Mouse (Mus musculus): Measurements from ENCODE around the gene C530008M17Rik.

C530008M17Rik gene

DNA sequence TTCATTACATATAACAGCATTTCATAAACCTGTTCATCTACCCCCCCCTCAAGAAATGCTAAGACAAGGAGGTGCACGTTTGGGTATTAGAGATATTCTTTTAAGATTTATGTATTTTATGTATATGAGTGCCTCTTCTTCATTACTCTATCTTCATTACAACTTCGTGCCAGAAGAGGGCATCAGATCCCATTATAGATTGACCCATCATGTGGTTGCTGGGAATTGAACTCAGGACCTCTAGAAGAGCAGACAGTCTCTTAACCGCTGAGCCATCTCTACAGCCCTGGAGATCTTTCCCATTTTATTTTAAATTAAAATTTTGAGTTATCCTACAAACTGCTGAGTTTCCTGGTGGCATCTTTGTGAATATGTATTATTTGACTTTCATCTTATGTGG lies 112.7 kb downstream of the C530008M17Rik start:
- DNase-seq (ENCODE audit: extremely low read depth, insufficient read length, low spot score): no peak

DNA sequence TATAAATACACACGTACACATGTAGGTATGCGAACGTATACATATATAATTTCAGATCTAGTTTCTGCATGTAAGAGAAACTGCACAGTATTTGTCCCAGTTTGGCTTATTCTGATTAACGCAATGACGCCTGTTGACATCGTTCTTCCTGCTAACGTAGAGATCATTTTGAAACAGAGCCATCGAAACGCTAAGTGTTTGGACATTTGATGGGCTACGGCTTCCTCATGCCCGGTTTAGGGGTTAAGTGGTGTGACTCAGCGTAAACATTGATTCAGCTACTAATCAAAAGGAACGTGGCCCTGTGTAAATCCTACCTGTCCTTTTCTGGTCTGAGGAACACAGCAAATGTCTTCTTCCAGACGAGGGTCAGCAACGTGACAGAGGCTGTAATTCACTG lies 113.3 kb downstream of the C530008M17Rik start:
- no peak for DNase-seq (ENCODE audit: extremely low read depth, insufficient read length, low spot score)

DNA sequence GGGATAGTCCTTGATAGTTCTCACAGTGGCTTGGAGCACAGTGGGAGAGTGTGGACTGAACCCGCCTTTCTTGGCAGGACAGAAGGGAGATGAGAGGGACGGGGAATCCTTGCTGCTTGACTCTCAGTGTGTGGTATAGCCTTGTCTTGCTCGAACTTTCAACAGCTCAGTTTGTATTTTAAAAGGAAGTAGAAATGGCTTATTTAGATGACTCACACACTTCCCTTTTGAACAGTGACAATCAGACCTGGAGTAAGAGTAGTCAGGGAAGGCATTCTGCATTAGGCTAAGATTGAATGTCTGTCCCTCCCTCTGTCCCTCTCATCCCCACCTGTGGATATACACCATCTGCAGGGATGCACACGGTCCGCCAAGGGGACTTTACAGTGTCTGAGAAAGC lies 115.1 kb downstream of the C530008M17Rik start:
- no peak for DNase-seq (ENCODE audit: extremely low read depth, insufficient read length, low spot score)

DNA sequence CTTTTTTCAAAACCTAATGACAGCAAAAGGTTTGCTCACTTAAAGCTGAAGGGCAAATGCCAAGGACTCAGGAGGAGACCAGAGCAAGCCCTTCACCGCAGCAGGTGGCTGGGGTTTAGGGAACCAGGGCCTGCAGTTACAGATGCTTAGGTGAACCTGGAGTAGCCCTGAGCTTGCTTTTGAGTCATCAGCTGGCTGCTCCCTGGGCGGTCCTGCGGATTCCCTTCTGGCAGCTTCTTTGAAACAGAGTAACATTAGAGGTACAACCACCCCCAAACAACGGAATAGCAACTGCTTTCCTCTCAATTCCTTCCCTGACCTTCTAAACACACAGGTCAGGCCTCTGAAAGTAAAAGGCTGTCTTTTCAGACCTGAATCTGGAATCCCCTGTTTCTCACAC lies 116.5 kb downstream of the C530008M17Rik start:
- DNase-seq (ENCODE audit: extremely low read depth, insufficient read length, low spot score): no peak

DNA sequence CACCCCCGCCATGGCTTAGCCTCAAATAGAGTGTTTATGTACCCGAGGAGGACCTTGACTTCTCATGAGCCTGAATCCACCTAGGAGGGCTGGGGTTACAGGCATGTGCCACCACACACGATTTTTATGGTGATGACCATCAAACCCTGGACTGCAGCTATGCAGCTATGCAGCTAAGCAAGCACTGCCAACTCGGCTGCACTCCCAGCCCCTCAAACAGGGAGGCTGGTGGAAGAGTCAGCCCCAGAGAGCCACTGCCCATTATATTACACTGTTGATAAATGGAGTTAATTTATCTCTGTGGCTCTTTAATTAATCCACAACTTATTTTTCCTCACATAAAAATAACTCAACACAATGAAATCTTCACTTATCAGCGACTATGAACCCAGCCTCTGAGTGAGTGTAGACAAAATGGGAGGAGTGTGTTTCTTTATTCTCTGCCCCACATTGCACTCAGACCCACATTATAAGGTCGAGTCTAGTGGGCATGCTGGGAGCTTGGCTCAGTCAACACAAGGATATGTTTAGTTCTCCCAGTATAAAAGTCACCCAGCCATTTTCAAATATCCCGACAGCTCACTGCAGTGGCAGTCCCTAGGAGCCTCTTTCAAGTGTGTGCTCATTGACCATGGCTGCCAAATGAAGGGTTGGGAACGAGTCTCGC lies 117.3 kb downstream of the C530008M17Rik start:
- no peak for DNase-seq (ENCODE audit: extremely low read depth, insufficient read length, low spot score)

DNA sequence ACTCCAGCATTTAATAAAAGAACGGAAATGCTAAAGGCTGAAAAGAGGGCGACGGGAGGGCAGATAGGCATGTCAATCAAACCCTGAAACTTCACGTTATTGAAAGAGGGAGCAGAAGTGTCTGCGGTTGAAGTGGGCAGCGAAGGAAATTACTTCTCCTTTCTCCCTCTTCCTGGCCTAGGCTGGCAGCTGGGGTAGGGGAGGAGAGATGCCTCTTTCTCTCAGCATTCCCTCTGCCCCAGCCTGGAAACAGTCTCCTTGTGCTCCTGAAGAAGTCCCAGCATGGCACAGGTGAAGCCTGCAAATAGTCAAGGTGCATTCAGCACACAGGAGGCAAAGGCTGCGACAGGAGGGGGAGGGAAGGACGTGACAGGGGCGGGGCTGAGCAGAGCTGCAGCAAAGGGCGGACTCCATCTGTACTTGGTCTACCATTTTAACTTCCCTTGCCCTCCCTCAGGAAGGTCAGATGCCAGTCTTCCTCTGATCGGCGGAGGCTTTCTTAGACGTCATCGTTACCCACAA lies 122.8 kb downstream of the C530008M17Rik start:
- no peak for DNase-seq (ENCODE audit: extremely low read depth, insufficient read length, low spot score)

DNA sequence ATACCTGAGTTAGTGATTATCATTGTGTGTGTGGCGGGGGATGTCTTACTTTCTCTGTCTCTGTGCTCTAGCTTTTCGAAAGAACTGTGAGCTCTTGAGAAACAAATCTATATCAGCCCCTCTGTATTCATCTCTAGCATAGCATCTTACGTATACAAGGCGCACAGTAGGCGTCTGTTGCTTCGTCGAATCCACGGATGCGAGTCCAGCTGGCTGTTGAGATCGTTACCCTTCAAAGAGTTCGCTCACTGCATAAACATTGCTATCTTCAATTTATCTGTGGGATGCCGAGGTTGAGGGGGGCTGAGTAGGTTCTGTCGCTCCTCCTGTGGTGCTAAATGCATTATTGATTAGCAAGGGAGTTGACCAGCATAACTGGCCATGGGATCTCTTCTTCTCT lies 125.6 kb downstream of the C530008M17Rik start:
- no peak for DNase-seq (ENCODE audit: extremely low read depth, insufficient read length, low spot score)

DNA sequence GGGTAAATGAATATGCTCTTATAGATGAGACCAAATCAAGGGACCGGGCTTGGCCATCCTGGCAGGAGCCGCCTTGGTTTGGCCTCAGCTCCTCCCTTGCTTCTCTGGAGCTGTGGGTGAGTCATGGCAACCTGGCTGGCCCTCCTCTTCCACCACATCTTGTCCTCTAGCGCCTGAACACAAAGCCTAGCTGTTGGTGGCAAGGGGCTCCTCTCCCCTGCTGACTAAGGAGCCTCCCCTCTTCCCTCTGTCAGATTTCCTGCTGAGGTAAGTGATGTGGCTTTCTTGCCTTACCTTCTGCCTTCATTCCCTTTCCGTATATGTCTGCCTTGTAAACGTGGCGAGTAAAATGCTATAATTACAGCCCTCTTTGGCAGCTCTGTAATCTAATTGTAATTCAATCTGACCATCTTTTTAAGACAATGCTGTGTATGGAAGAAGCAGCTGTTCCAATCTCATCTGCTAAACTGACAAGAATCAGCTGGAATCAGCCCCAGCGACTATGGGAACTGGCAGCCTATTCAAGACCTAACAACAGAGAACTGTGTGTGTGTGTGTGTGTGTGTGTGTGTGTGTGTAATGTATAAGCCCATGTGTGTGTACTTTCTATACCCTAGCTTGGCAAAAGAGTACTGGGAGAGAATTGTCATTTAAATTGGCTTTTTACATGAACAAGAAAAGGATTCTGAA lies 126.2 kb downstream of the C530008M17Rik start:
- no peak for DNase-seq (ENCODE audit: extremely low read depth, insufficient read length, low spot score)

DNA sequence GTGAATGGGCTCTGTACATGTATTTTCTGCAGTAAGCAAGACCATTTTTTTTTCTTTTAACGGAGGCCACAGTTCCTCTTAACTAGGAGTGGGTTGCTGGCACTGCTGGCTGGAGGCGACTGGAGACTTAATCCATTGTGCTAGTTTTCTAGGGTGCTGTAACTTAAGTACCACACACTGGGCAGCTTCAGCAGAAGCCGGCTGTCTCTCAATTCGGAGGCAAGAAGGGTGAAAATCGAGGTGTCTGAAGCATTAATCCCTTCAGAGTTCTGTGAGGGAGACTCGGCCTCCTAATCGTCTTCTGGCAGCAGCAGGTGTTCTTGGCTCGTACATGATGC lies 126.8 kb downstream of the C530008M17Rik start:
- no peak for DNase-seq (ENCODE audit: extremely low read depth, insufficient read length, low spot score)

DNA sequence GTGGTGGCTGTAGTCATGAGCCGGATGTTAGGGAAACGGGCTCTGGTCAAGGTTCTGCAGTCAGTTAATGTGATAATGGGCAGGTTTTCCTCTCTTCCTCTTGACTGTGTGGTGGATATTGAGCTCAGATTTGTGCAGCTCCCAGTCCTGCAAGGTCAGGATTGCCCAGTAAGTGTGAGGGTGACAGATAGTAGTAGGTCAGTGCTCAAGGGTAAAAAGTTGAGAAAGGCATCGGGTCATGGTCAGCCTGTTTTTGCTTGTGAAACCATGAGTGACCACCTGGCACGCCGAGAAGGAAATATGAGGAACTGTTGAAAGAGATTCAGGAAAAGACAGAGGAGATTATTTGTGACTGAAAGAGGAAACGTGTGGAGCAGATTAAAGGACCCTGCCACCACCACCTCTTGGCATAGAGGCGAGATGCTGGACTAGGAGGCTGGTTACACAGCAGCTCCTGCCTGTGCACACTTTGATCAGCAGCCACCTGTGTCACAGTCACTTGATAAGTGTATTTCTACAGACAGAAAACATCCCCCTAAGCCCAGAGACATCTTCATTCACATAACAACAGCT lies 127.9 kb downstream of the C530008M17Rik start:
- no peak for DNase-seq (ENCODE audit: extremely low read depth, insufficient read length, low spot score)

DNA sequence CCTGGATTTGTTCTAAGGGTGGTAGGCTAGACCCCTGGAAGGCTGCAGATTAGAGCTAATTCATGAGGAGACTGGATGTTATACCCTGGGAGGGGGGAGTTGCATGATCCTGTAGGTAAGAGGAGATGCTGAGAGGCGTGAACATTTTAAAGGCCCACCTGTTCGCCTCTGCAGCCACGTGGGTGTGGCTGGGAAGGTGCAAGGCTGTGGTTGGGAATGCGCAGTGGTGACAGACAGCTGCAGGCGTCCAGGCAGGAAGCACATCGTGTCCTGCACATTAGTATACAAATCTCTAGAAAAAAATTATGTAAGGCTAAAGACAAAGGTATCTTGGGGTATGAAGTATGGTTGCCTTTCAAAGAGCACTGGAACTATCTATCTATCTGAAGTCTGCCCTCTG lies 128.7 kb downstream of the C530008M17Rik start:
- DNase-seq (ENCODE audit: extremely low read depth, insufficient read length, low spot score): no peak

DNA sequence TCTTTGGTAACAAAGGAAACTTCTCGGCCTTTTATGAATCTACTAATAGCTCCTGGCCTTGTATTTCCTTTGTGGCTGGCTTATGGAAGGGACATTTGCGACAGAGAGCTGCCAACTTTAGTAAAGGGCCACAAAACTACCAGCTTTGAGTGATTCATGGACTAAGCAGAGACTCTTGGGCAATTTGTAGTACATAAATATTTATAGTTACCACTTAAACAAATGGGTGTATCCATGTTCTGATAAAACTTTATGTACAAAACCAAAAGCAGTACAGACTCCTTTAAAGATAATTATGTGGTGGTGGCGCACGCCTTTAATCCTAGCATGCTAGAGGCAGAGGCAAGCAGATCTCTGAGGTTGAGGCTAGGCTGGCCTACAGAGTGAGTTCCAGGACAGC lies 133.6 kb downstream of the C530008M17Rik start:
- no peak for DNase-seq (ENCODE audit: extremely low read depth, insufficient read length, low spot score)

DNA sequence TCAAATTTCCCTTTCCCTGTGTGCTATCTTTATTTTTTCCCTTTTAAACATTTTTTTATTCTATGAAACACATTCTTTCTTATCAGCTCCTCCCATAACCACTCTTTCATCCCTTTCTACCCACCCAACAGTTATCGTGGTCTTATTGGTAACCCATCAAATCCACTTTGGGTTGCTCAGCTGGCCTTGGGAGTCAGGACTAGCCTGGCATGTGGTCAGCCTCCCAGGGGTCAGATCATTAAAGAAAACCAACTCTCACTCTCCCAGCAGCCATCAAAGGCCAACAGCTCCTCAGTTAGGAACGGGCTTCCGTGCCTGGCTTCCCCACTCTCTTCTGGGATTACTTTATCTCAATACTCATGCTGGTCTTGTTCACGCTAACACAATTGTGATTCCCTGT lies 135.0 kb downstream of the C530008M17Rik start:
- DNase-seq (ENCODE audit: extremely low read depth, insufficient read length, low spot score): no peak

DNA sequence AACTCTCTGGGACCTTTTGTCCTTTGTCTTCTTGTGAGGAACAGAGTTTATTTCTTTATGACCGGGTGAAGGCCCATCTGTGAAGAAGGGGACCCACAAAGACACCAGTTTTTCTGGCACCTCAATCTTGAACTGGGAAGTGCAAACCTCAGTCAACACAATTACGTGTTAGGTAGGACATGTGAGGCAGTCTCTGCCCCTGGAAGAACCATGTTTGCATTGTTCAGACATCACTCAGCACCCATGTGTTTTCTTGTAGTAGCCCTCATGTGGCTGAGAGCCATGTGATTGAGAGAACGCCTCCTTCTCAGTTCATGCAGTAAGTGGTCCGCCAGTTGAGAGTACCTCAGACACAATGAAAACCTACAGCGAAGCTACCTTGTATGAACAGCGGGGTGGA lies 136.4 kb downstream of the C530008M17Rik start:
- no peak for DNase-seq (ENCODE audit: extremely low read depth, insufficient read length, low spot score)

DNA sequence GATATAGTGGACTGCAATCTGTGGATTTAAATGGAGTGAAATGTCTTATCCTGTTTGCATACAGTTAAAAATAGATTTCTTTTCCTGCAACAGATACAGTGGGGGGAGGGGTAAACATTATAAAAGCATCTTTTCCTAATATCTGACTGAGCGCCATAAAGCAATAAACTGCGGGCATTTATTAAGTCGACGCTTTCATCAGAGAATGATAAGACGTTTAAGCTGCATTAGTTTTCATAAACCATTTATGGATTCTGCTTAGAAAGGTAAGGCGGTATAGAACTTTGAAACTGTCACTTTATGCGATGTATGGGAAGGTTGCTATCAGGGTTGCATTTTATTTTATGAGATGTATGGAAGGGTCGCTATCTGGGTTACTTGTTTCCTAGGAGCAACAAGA lies 141.7 kb downstream of the C530008M17Rik start:
- DNase-seq (ENCODE audit: extremely low read depth, insufficient read length, low spot score): no peak

DNA sequence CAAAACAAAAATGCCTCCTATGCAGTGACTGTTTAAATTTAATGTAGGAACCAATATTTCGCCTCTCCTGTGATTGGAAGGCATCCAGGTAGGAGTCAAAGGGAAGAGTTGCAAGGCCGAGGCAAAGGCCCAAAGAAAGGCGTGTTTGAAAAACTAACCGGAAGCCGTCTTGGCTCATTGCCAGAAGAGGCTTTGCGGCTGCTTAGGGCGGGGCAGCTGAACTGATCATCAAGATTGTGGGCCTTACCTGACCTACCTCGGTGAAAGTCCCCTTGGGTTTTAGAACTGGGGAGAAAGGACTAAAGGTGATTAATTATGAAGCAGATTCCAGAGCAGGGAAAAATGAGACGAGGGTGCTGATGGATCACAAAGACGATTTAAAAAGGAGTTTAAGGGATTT lies 143.2 kb downstream of the C530008M17Rik start:
- no peak for DNase-seq (ENCODE audit: extremely low read depth, insufficient read length, low spot score)

DNA sequence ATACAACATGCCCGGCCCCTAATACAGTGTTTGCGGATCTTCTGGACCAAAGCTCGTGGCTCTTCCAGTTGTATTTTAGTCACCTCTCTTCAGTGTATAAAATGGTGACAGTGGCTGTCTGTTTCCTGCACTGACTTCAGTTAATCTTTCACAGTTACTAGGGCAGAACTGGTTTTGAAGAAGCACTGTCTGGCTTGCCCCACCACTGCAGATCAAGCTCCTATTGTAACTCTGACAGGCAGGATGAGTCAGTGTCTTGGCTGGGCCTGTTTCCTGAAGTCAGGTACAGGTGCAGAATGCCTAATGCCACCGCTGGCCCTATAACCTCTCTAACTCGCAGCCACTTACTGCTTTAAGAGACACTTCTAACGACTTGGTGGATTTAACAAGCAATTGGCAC lies 152.7 kb downstream of the C530008M17Rik start:
- no peak for DNase-seq (ENCODE audit: extremely low read depth, insufficient read length, low spot score)

DNA sequence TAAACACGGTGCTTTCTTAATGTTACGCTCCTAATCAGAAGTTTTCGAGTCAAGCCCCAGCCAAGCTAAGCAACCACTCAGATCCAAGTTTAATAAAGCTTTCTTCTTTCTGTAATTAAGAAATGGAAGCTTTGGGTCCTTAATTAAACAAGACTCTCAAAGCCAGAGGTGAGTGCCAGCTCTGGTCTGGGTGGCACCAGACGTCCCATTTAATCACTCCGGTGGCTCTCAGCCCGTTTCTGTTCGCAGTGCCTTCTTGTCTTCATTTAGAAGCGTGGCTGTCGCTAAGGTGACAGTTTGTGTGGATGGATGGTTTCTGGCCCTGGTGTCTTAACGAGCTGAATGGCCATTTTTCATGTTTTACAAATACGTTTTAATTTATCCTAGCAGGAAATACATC lies 158.7 kb downstream of the C530008M17Rik start:
- DNase-seq (ENCODE audit: extremely low read depth, insufficient read length, low spot score): no peak

DNA sequence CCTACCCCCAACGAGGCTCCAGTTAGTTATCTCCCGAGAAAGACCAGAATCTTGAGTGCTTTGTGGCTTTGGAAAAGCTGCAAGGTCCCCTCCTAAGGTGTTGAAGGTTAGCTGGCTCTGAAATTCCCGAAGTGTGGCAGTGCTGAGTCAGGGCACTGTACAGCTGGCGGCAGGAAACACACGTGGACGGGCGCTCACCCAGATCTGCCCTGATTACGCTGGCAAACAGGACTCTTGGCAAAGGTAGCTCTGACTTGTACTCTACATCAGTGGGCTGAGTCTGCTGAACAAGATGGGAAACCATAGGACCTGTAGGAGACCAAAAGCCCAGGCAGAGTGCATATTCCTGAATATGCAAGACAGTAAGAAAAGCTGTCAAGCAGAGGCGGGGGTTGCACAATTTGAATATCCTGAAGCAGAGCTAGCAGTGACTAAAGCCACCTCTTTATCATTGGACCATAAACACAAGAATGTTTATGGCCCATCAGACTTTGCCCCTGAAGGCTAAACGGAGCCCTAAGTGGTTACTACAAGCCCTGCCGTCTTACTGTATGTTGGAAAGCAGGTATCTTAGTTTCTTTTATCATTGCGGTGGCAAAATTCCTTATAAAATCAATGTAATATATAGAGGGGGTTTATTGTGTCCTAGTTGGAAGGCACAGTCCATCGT lies 159.6 kb downstream of the C530008M17Rik start:
- peak; percentile 30 for DNase-seq (ENCODE audit: extremely low read depth, insufficient read length, low spot score)

DNA sequence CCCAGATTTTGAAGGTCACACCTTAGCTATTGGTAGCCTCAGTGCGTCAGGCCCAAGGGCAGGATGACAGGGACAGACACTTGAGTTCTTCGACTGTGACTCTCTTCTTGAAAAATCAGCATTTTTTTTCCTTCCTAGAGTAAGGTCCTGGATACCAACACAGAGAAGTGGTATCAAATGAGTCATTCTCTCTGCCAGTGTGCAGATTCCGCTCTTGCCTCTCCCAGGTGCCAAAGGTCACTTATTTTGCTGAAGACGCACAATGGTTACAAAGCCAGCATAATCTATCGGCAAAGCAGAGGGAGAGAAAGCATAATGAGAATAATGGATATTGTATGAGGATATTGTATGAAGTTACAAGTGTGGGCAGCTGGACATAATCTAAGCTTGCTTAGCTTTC lies 160.4 kb downstream of the C530008M17Rik start:
- no peak for DNase-seq (ENCODE audit: extremely low read depth, insufficient read length, low spot score)

DNA sequence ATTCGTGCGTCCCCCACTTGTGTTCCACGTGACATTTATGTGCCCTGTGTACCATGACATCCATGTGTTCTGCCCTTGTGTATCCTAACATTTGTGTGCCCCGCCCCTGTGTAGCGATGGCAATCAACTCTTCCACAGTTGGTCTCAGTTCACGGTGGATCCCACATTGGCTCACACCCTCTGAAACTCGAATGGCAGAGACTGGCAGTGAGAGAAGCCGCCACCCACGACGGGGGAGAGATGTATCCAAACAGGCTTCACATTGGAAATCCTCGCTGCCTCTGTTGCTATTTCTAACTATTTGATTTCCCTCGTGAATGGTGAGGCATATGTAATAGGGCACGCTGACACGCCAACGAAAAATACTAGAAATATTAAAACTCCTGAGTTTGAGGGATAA lies 161.4 kb downstream of the C530008M17Rik start:
- DNase-seq (ENCODE audit: extremely low read depth, insufficient read length, low spot score): no peak

DNA sequence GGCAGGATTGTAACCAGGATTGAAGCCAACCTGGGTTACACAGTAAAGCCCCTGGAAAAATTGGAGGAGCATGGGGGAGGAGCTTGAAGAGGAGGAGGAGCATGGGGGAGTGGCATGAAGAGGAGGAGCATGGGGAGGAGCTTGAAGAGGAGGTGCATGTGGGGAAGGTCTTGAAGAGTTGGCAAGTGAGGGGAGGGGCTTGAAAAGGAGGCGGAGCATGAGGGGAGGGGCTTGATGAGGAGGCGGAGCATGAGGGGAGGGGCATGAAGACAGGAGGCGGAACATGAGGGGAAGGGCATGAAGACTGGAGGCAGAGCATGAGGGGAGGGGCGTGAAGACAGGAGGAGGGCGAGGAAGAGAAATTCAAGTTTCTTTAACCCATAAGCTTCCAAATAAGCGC lies 162.5 kb downstream of the C530008M17Rik start:
- no peak for DNase-seq (ENCODE audit: extremely low read depth, insufficient read length, low spot score)
